Mouse (Mus musculus) heart, embryonic 15.5 days (tissue): ENCODE data around the gene Ocln. TPM values are rescaled to one million over a fixed set of nuclear protein-coding genes. Genes with fewer than 3 reads are reported as not detected.

Experiments
- ATAC-seq: fragments of 200-750 bp; cut with Nextera tagmentation; replicated peaks from 2 replicates; pipeline ENCODE4 v1.8.0; 2017; ENCODE audit warnings: low read depth, moderate TSS enrichment; ENCODE audit not compliant: insufficient number of reproducible peaks, insufficient read depth, low FRiP score
- H3K27ac ChIP-seq: fragments of 300-500 bp; sonication (generic); 2 replicates; pipeline ENCODE4 v1.5.1; 2015; ENCODE audit warnings: mild to moderate bottlenecking, inconsistent platforms
- H3K27me3 ChIP-seq: fragments of 300-500 bp; sonication (generic); 2 replicates; pipeline ENCODE4 v1.6.1; 2015; ENCODE audit warnings: inconsistent platforms
- H3K36me3 ChIP-seq: fragments of 300-500 bp; sonication (generic); 2 replicates; pipeline ENCODE4 v1.6.1; 2015; ENCODE audit warnings: mild to moderate bottlenecking, inconsistent platforms
- H3K4me1 ChIP-seq: fragments of 300-500 bp; sonication (generic); replicated peaks from 2 replicates; pipeline ENCODE4 v1.6.1; 2015; ENCODE audit warnings: inconsistent platforms
- H3K4me2 ChIP-seq: fragments of 300-500 bp; sonication (generic); 2 replicates; pipeline ENCODE4 v1.6.1; 2015; ENCODE audit warnings: inconsistent platforms, mild to moderate bottlenecking, moderate library complexity
- H3K4me3 ChIP-seq: fragments of 300-500 bp; sonication (generic); 2 replicates; pipeline ENCODE4 v1.5.1; 2015; ENCODE audit warnings: mild to moderate bottlenecking, inconsistent platforms
- H3K9ac ChIP-seq: fragments of 300-500 bp; sonication (generic); 2 replicates; pipeline ENCODE4 v1.6.1; 2015; ENCODE audit warnings: mild to moderate bottlenecking, inconsistent platforms
- H3K9me3 ChIP-seq: fragments of 300-500 bp; sonication (generic); replicated peaks from 2 replicates; pipeline ENCODE4 v1.6.1; 2016; ENCODE audit warnings: inconsistent platforms
- WGBS: fragments of 180-500 bp; shearing (Covaris S2); methylation state at CpG from one replicate; pipeline ENCODE4 v1.1.7; 2015; ENCODE audit warnings: mixed read lengths; 5-methylcytosine and 5-hydroxymethylcytosine counted together
- polyA plus RNA-seq: library from polyadenylated mRNA; unstranded; fragments of >200 nt; fragmentation: Nextera tagmentation; extraction: Ambion mirVana; gene quantifications from 2 replicates; pipeline ENCODE4 v1.2.1, GENCODE M21; 2015

The Ocln gene
- polyA plus RNA-seq, 1 experiment from 2014 or later = 2.2 TPM

- no peaks in the 10 kb centered on the region for H3K36me3 ChIP-seq
- ATAC-seq = no peak
- no peak overlapping the region for H3K4me3 ChIP-seq
- no peak overlapping the region for H3K9ac ChIP-seq
- 63% methylated on average over 10 of the region's 10 CpGs for WGBS
- H3K9me3 ChIP-seq = no peaks in the 10 kb centered on the region
- no peak overlapping the region for H3K4me2 ChIP-seq
- H3K27ac ChIP-seq = no peak overlapping the region
- no peaks in the 10 kb centered on the region for H3K4me1 ChIP-seq
- H3K27me3 ChIP-seq = no peaks in the 10 kb centered on the region
Measured at GRCm38 (mm10) chr13:100543011-100543767, 9.3 kb downstream of the Ocln start.

- no peak overlapping the region for H3K4me2 ChIP-seq
Measured at GRCm38 (mm10) chr13:100536149-100536548, 16.4 kb downstream of the Ocln start.

GRCm38 (mm10) chr13:100532788-100533365 lies 19.6 kb downstream of the Ocln start:
- ATAC-seq = no peak
- no peak overlapping the region for H3K4me2 ChIP-seq
- H3K36me3 ChIP-seq = no peaks in the 10 kb centered on the region
- H3K27me3 ChIP-seq = no peaks in the 10 kb centered on the region
- 40% methylated on average over 6 of the region's 6 CpGs for WGBS
- H3K9ac ChIP-seq = no peak overlapping the region
- no peaks in the 10 kb centered on the region for H3K9me3 ChIP-seq
- H3K4me3 ChIP-seq = no peak overlapping the region
- no peaks in the 10 kb centered on the region for H3K4me1 ChIP-seq
- H3K27ac ChIP-seq = no peak overlapping the region

More at GRCm38 (mm10) chr13:100536149-100536548, 16.4 kb downstream of the Ocln start:
- no peaks in the 10 kb centered on the region for H3K36me3 ChIP-seq
- H3K27me3 ChIP-seq = no peaks in the 10 kb centered on the region
- no peak overlapping the region for H3K27ac ChIP-seq
- no peak for ATAC-seq
- H3K4me3 ChIP-seq = no peak overlapping the region
- H3K9me3 ChIP-seq = no peaks in the 10 kb centered on the region
- 69% methylated on average over 3 of the region's 3 CpGs for WGBS
- H3K4me1 ChIP-seq = no peaks in the 10 kb centered on the region
- H3K9ac ChIP-seq = no peak overlapping the region

GRCm38 (mm10) chr13:100526649-100527038 lies 25.9 kb downstream of the Ocln start:
- Histone ChIP-seq H3K27me3 (no peaks in the 10 kb centered on the region), H3K4me2 (no peak overlapping the region), H3K27ac (no peak overlapping the region), H3K9me3 (no peaks in the 10 kb centered on the region), H3K9ac (no peak overlapping the region), H3K4me3 (no peak overlapping the region), H3K4me1 (no peaks in the 10 kb centered on the region), H3K36me3 (no peaks in the 10 kb centered on the region)
- WGBS = 70% methylated on average over 6 of the region's 6 CpGs
- no peak for ATAC-seq

GRCm38 (mm10) chr13:100525935-100526648 lies 26.4 kb downstream of the Ocln start:
- Histone ChIP-seq H3K4me1 (no peaks in the 10 kb centered on the region), H3K9me3 (no peaks in the 10 kb centered on the region), H3K4me2 (no peak overlapping the region), H3K9ac (no peak overlapping the region), H3K27ac (no peak overlapping the region), H3K27me3 (no peaks in the 10 kb centered on the region), H3K36me3 (no peaks in the 10 kb centered on the region), H3K4me3 (no peak overlapping the region)
- 58% methylated on average over 6 of the region's 6 CpGs for whole genome bisulfite sequencing
- ATAC-seq = no peak

- H3K9ac ChIP-seq = no peak overlapping the region
- H3K27ac ChIP-seq = no peak overlapping the region
- no peak for ATAC-seq
- H3K4me2 ChIP-seq = no peak overlapping the region
- H3K27me3 ChIP-seq = no peaks in the 10 kb centered on the region
- no peaks in the 10 kb centered on the region for H3K36me3 ChIP-seq
- no peak overlapping the region for H3K4me3 ChIP-seq
- H3K4me1 ChIP-seq = no peaks in the 10 kb centered on the region
- H3K9me3 ChIP-seq = no peaks in the 10 kb centered on the region
- 83% methylated on average over 6 of the region's 6 CpGs for WGBS
Measured at GRCm38 (mm10) chr13:100524896-100525295, 27.6 kb downstream of the Ocln start.

- H3K27ac ChIP-seq = no peak overlapping the region
- no peaks in the 10 kb centered on the region for H3K4me1 ChIP-seq
- no peak for ATAC-seq
- no peak overlapping the region for H3K9ac ChIP-seq
- no peaks in the 10 kb centered on the region for H3K27me3 ChIP-seq
- no peaks in the 10 kb centered on the region for H3K36me3 ChIP-seq
- H3K4me3 ChIP-seq = no peak overlapping the region
- H3K4me2 ChIP-seq = no peak overlapping the region
- WGBS = 82% methylated on average over 2 of the region's 2 CpGs
- H3K9me3 ChIP-seq = no peaks in the 10 kb centered on the region
Measured at GRCm38 (mm10) chr13:100523698-100524097, 28.8 kb downstream of the Ocln start.

- H3K27ac ChIP-seq = no peak overlapping the region
- H3K4me3 ChIP-seq = no peak overlapping the region
- WGBS = 77% methylated on average over 9 of the region's 9 CpGs
- no peak overlapping the region for H3K9ac ChIP-seq
- H3K4me2 ChIP-seq = no peak overlapping the region
- ATAC-seq = no peak
- no peaks in the 10 kb centered on the region for H3K27me3 ChIP-seq
- no peaks in the 10 kb centered on the region for H3K4me1 ChIP-seq
- H3K9me3 ChIP-seq = no peaks in the 10 kb centered on the region
- H3K36me3 ChIP-seq = no peaks in the 10 kb centered on the region
Measured at GRCm38 (mm10) chr13:100521724-100522591, 30.6 kb downstream of the Ocln start.

GRCm38 (mm10) chr13:100519162-100519561 lies 33.4 kb downstream of the Ocln start:
- Histone ChIP-seq H3K4me3 (no peak overlapping the region), H3K9ac (no peak overlapping the region), H3K4me1 (peaks cover 5% of the 10 kb centered on the region; the same call in 1 of the 2 replicates), H3K9me3 (no peaks in the 10 kb centered on the region), H3K36me3 (no peaks in the 10 kb centered on the region), H3K27me3 (no peaks in the 10 kb centered on the region), H3K27ac (no peak overlapping the region), H3K4me2 (no peak overlapping the region)
- no peak for ATAC-seq
- WGBS = 66% methylated on average over 2 of the region's 2 CpGs

GRCm38 (mm10) chr13:100518191-100518590 lies 34.3 kb downstream of the Ocln start:
- H3K4me3 ChIP-seq = no peak overlapping the region
- peaks cover 5% of the 10 kb centered on the region; the same call in 1 of the 2 replicates for H3K4me1 ChIP-seq
- WGBS = 76% methylated on average over 6 of the region's 6 CpGs
- no peak overlapping the region for H3K27ac ChIP-seq
- H3K36me3 ChIP-seq = no peaks in the 10 kb centered on the region
- H3K4me2 ChIP-seq = no peak overlapping the region
- H3K27me3 ChIP-seq = no peaks in the 10 kb centered on the region
- no peak overlapping the region for H3K9ac ChIP-seq
- H3K9me3 ChIP-seq = no peaks in the 10 kb centered on the region
- no peak for ATAC-seq

- no peak overlapping the region for H3K27ac ChIP-seq
- H3K4me2 ChIP-seq = no peak overlapping the region
- no peaks in the 10 kb centered on the region for H3K36me3 ChIP-seq
- no peaks in the 10 kb centered on the region for H3K9me3 ChIP-seq
- 77% methylated on average over 6 of the region's 6 CpGs for WGBS
- no peak overlapping the region for H3K4me3 ChIP-seq
- no peaks in the 10 kb centered on the region for H3K27me3 ChIP-seq
- ATAC-seq = no peak
- no peak overlapping the region for H3K9ac ChIP-seq
- H3K4me1 ChIP-seq = peaks cover 5% of the 10 kb centered on the region; the same call in 1 of the 2 replicates
Measured at GRCm38 (mm10) chr13:100517652-100518153, 34.8 kb downstream of the Ocln start.
